Mouse (Mus musculus) limb, embryonic 11.5 days (tissue): ENCODE data around the gene Gm43517. TPM values are rescaled to one million over a fixed set of nuclear protein-coding genes. Genes with fewer than 3 reads are reported as not detected.
A peak's percentile ranks its signal among the peaks of the same experiment; 100 is the strongest.

Source experiments
- ATAC-seq: fragments of 200-750 bp; cut with Nextera tagmentation; 2 replicates; pipeline ENCODE4 v1.8.0; 2017; ENCODE audit warnings: low read depth; ENCODE audit not compliant: insufficient number of reproducible peaks, low FRiP score, low TSS enrichment
- DNase-seq: peaks from one replicate; pipeline ENCODE4 v3.0.0-alpha.2; 2015; ENCODE audit warnings: low spot score
- H3K27ac ChIP-seq: fragments of 300-500 bp; sonication (generic); replicated peaks from 2 replicates; pipeline ENCODE4 v1.5.1; 2014; ENCODE audit warnings: low read depth, mild to moderate bottlenecking, low read length
- H3K27me3 ChIP-seq: fragments of 300-500 bp; sonication (generic); 2 replicates; pipeline ENCODE4 v1.6.1; 2014; ENCODE audit warnings: mild to moderate bottlenecking, low read length, mixed read lengths; ENCODE audit not compliant: control insufficient read depth, insufficient read depth
- H3K36me3 ChIP-seq: fragments of 300-500 bp; sonication (generic); 2 replicates; pipeline ENCODE4 v1.6.1; 2014; ENCODE audit warnings: mild to moderate bottlenecking, low read length, moderate library complexity, mixed read lengths; ENCODE audit not compliant: control insufficient read depth, insufficient read depth
- H3K4me1 ChIP-seq: fragments of 300-500 bp; sonication (generic); 2 replicates; pipeline ENCODE4 v1.6.1; 2014; ENCODE audit warnings: low read length, mixed read lengths; ENCODE audit not compliant: control insufficient read depth, insufficient read depth
- H3K4me2 ChIP-seq: fragments of 300-500 bp; sonication (generic); 2 replicates; pipeline ENCODE4 v1.6.1; 2014; ENCODE audit warnings: low read depth, mild to moderate bottlenecking, moderate library complexity; ENCODE audit not compliant: severe bottlenecking
- H3K4me3 ChIP-seq: fragments of 300-500 bp; sonication (generic); 2 replicates; pipeline ENCODE4 v1.5.1; 2014; ENCODE audit warnings: low read depth, low read length
- H3K9ac ChIP-seq: fragments of 300-500 bp; sonication (generic); 2 replicates; pipeline ENCODE4 v1.6.1; 2014; ENCODE audit warnings: mild to moderate bottlenecking, low read length
- H3K9me3 ChIP-seq: fragments of 300-500 bp; sonication (generic); 2 replicates; pipeline ENCODE4 v1.6.1; 2016; ENCODE audit warnings: low read length; ENCODE audit not compliant: control insufficient read depth
- WGBS: fragments of 180-500 bp; shearing (Covaris S2); extraction: QIAGEN DNeasy Blood & Tissue Kit; methylation state at CpG from one replicate; pipeline ENCODE4 v1.1.7; 2014; 5-methylcytosine and 5-hydroxymethylcytosine counted together
- polyA plus RNA-seq: library from polyadenylated mRNA; unstranded; fragments of >200 nt; fragmentation: Nextera tagmentation; extraction: Ambion mirVana; gene quantifications from 2 replicates; pipeline ENCODE4 v1.2.1, GENCODE M21; 2014

The Gm43517 gene
- polyA plus RNA-seq, 1 experiment from 2014 or later = not detected

GRCm38 (mm10) chr12:49391305-49392040, 6.5 kb downstream of the Gm43517 start:
- Histone ChIP-seq H3K4me2 (peak overlapping the region; percentile 14; the same call in 1 of the 2 replicates), H3K36me3 (no peaks in the 10 kb centered on the region), H3K9me3 (no peaks in the 10 kb centered on the region), H3K4me1 (no peaks in the 10 kb centered on the region), H3K4me3 (no peak overlapping the region), H3K9ac (no peak overlapping the region), H3K27ac (no peak overlapping the region), H3K27me3 (peaks cover 56% of the 10 kb centered on the region)
- DNase-seq (peak; percentile 84), ATAC-seq (peak; percentile 91)
- under 1% methylated on average over 42 of the region's 42 CpGs for WGBS

- ATAC-seq = no peak
- H3K9ac ChIP-seq = no peak overlapping the region
- DNase-seq = no peak
- H3K4me2 ChIP-seq = no peak overlapping the region
- H3K27ac ChIP-seq = no peak overlapping the region
- H3K9me3 ChIP-seq = no peaks in the 10 kb centered on the region
- H3K4me1 ChIP-seq = no peaks in the 10 kb centered on the region
- 4% methylated on average over 10 of the region's 10 CpGs for WGBS
- H3K27me3 ChIP-seq = peaks cover 59% of the 10 kb centered on the region
- no peak overlapping the region for H3K4me3 ChIP-seq
- no peaks in the 10 kb centered on the region for H3K36me3 ChIP-seq
These were observed 7.0 kb downstream of the Gm43517 start for GRCm38 (mm10) chr12:49392041-49392390.

DNA sequence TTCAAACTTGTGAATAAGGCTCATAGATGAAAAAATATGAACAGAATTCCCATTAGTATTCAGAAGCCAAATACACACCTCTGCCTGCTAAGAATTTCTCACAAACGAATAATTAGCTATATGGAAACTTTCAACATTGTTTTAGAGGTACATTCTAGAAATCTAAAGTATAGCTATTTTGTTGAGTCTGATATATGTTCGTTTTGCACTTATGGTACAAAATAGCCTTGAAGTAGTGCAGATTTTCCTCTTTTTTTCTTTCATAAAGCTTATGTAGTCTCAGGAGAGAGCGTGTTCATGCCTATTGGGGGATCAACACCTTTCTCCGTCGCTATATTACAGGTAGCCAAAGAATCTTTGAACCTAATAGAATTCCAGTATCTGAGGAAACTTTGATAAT, 7.9 kb downstream of the Gm43517 start:
- H3K9me3 ChIP-seq = no peaks in the 10 kb centered on the region
- H3K36me3 ChIP-seq = no peaks in the 10 kb centered on the region
- no peak overlapping the region for H3K9ac ChIP-seq
- no peak overlapping the region for H3K4me3 ChIP-seq
- DNase-seq (no peak), ATAC-seq (no peak)
- H3K4me1 ChIP-seq = no peaks in the 10 kb centered on the region
- H3K4me2 ChIP-seq = no peak overlapping the region
- no peak overlapping the region for H3K27ac ChIP-seq
- 9% methylated on average over 5 of the region's 5 CpGs for WGBS
- H3K27me3 ChIP-seq = peaks cover 64% of the 10 kb centered on the region

- Histone ChIP-seq H3K9me3 (no peaks in the 10 kb centered on the region), H3K36me3 (no peaks in the 10 kb centered on the region), H3K9ac (no peak overlapping the region), H3K27ac (no peak overlapping the region), H3K4me2 (no peak overlapping the region), H3K4me3 (no peak overlapping the region), H3K27me3 (peaks cover 65% of the 10 kb centered on the region), H3K4me1 (no peaks in the 10 kb centered on the region)
- 11% methylated on average over 3 of the region's 3 CpGs for WGBS
- DNase-seq (no peak), ATAC-seq (no peak)
These were observed 8.7 kb downstream of the Gm43517 start for GRCm38 (mm10) chr12:49393639-49394038.

DNA sequence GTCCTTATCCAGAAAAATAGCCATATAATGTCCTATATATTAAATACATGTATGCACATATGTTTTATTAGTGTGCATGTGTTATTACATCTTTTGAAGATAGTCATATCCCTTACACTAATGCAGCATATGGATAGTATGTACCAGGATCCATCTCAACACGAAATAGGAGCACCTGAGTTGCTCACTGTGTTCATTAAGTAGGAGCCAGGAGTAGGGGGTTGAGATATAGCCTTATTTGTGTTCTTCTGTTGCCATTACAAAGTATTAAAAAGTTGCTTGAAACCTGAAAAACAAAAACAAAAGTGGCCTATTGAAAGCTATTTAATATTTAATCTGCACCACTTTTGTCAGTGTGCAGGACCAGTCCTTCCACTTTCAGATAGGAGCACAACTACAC, 9.2 kb downstream of the Gm43517 start:
- Histone ChIP-seq H3K4me3 (no peak overlapping the region), H3K9ac (no peak overlapping the region), H3K27ac (no peak overlapping the region), H3K36me3 (no peaks in the 10 kb centered on the region), H3K9me3 (no peaks in the 10 kb centered on the region), H3K4me1 (no peaks in the 10 kb centered on the region), H3K27me3 (peaks cover 66% of the 10 kb centered on the region), H3K4me2 (no peak overlapping the region)
- DNase-seq = no peak
- 4% methylated on average over 1 of the region's 1 CpGs for WGBS
- ATAC-seq = no peak

DNA sequence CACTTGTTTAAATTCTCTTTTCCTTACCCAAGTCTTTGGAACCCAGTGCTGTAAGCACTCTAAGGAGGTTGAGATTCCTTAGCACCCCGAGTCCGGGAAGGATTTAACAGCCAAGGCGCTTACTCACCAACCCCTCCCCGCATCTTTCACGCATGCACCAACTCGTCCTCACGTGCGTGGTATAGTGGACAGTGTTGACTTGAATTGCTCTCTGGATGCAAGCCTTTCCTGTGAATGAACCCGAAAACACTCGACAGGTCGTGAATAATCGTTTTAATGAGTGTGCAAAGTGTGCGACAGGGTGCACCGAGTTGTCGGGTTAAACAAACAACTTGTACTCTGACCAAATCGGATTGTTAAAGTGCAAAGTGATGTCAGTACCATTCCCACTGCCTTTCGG, 9.9 kb downstream of the Gm43517 start:
- Histone ChIP-seq H3K36me3 (no peaks in the 10 kb centered on the region), H3K9me3 (no peaks in the 10 kb centered on the region), H3K4me1 (no peaks in the 10 kb centered on the region), H3K4me3 (no peak overlapping the region), H3K27ac (no peak overlapping the region), H3K9ac (no peak overlapping the region), H3K4me2 (no peak overlapping the region), H3K27me3 (peaks cover 65% of the 10 kb centered on the region)
- ATAC-seq (no peak), DNase-seq (peak; percentile 34)
- under 1% methylated on average over 17 of the region's 17 CpGs for WGBS

DNA sequence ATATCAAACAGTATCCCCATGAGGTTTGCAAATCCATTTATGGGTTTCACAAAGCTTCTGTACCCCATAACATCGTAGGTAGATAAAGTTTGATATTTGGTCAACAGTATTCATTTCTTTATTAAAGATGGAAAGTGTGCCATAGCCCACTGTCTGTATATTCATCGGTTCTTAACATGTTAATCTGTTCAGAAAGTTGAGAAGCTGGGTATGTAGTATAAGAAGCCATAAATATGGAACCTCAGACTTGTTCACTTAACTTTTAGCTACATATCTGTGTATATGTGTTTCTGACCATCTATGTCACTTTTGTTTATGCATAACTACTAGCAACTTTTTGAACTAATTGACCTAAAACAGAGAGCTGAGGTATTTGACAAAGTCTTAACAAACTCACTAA, 11.0 kb downstream of the Gm43517 start:
- no peak overlapping the region for H3K4me2 ChIP-seq
- H3K9ac ChIP-seq = no peak overlapping the region
- H3K27ac ChIP-seq = no peak overlapping the region
- H3K9me3 ChIP-seq = no peaks in the 10 kb centered on the region
- WGBS = 21% methylated on average over 2 of the region's 2 CpGs
- H3K36me3 ChIP-seq = no peaks in the 10 kb centered on the region
- H3K4me3 ChIP-seq = no peak overlapping the region
- no peak for DNase-seq
- no peak for ATAC-seq
- H3K27me3 ChIP-seq = peaks cover 68% of the 10 kb centered on the region
- H3K4me1 ChIP-seq = no peaks in the 10 kb centered on the region

GRCm38 (mm10) chr12:49396776-49397175, 11.8 kb downstream of the Gm43517 start:
- Histone ChIP-seq H3K9ac (no peak overlapping the region), H3K4me3 (no peak overlapping the region), H3K36me3 (no peaks in the 10 kb centered on the region), H3K27me3 (peaks cover 69% of the 10 kb centered on the region), H3K9me3 (no peaks in the 10 kb centered on the region), H3K4me2 (no peak overlapping the region), H3K4me1 (0 out of 2 replicates have a peak, but pooled peaks cover 2% of the 10 kb centered on the region), H3K27ac (no peak overlapping the region)
- WGBS = 52% methylated on average over 1 of the region's 1 CpGs
- no peak for DNase-seq
- no peak for ATAC-seq
